Mouse (Mus musculus): Measurements from ENCODE around the gene Defb21.

Gene Defb21

GRCm38 (mm10) chr2:152572114-152572794, at the start of gene Defb21:
Gene Defb21 (plus strand): TSS chr2:152572744.
- DNase-seq (ENCODE audit: low spot score): no peak

DNA sequence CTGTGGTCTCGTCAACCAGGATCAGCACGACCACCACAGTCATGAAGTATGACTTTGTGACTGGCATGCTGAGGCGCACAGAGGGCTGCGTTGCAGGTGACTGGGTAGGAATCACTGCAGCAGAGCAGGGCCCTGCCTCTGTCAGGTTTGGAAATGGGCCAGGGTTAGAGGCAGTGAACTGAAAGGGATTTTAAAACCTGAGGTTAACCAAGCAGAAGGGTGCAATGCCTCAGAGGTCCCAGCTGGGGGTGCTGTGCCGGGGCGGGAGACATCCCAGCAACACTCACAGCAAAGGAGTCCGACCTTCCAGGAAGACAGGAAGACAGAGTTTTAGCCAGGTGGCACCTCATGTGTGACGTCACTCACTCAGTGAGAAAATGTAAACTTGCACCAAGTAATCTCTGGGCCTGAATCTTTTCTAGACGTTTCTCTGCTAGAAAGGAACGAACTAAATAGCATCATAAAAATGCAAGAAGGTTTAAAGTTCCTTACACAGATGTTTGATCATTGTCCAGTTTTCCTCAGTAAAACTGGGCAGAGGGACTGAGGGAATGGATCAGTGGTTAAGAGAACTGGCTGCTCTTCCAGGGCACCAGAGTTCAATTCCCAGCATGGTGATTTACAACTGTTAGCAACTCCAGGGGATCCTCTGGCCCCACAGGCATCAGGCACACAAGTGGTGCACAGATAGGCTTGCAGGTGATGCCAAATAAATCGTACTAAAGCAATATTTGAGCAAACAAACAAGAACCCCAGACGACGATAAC, 32.4 kb upstream of the Defb21 start, which contains the start of gene Defb29:
TSS of gene Defb29 (minus strand) at position 155 of the 767 bp plus-strand sequence.
- DNase-seq (ENCODE audit: low spot score): no peak

GRCm38 (mm10) chr2:152541979-152542378, 30.6 kb upstream of the Defb21 start:
- DNase-seq (ENCODE audit: low spot score): no peak

GRCm38 (mm10) chr2:152542897-152543296, 29.6 kb upstream of the Defb21 start:
- no peak for DNase-seq (ENCODE audit: low spot score)

- DNase-seq (ENCODE audit: low spot score): no peak
Measured at GRCm38 (mm10) chr2:152543478-152543877, 29.1 kb upstream of the Defb21 start.

DNA sequence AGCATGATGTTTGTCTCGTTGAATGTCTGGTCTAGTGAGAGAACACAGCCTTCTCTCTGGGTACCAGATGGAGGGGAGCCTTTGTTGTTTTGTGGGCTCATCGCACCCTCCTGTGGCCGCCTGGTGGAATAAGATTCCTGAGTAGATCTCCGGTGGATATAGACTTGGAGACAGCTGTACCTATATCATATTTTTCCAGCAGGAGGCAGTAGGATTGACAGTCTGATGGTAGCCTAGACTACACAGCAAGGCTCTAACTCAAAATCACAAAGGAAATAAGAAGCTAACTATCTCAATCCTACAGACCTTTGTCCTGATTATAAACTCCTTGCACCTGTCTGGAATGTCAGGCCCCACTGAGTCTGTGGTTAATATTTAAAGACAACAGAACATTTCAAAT, 27.9 kb upstream of the Defb21 start:
- DNase-seq (ENCODE audit: low spot score): peak; percentile 7

GRCm38 (mm10) chr2:152548124-152548523, 24.4 kb upstream of the Defb21 start:
- no peak for DNase-seq (ENCODE audit: low spot score)

GRCm38 (mm10) chr2:152553774-152554423, 18.6 kb upstream of the Defb21 start:
- peak; percentile 39 for DNase-seq (ENCODE audit: low spot score)

DNA sequence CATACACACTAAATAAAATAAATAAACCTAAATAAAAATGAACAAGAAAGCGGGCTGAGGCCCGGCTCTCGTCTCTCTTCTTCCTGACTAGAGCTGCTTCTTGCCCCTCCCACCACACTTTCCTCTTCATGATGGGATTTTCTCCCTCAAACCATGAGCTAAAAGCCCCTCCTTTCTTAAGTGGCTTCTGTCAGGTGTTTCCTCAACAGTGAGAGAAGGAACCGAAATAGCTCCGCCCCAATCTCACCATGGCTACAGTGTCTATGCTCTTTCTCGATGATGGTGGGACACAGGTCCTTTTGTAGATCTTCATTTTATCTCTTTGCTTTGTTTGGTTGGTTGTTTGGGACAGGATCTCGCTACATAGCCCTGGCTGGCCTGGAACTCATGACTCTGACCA, 15.9 kb upstream of the Defb21 start:
- DNase-seq (ENCODE audit: low spot score): no peak

DNA sequence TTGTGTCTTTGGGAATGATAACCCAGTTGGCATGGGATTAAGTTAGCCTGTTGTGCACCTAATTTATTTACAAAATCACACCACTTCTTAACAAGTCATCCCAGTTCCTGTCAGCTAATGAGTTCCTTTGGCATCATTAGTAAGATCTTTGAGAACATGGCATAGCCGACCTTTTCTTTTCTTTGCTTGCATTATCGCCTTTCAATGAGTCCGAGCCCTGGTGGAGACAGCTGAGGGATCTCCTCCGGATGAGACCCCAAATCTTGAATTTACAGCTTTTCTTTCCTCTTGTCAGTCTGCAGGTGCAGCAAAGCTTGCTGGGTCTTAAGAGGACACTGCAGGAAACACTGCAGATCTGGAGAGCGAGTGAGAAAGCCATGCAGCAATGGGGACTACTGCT, 3.5 kb upstream of the Defb21 start, which contains the start of gene Gm17416:
TSS of gene Gm17416 (plus strand) at position 301 of the 400 bp plus-strand sequence.
- no peak for DNase-seq (ENCODE audit: low spot score)

- no peak for DNase-seq (ENCODE audit: low spot score)
Measured at GRCm38 (mm10) chr2:152569881-152570280, 2.7 kb upstream of the Defb21 start.

DNA sequence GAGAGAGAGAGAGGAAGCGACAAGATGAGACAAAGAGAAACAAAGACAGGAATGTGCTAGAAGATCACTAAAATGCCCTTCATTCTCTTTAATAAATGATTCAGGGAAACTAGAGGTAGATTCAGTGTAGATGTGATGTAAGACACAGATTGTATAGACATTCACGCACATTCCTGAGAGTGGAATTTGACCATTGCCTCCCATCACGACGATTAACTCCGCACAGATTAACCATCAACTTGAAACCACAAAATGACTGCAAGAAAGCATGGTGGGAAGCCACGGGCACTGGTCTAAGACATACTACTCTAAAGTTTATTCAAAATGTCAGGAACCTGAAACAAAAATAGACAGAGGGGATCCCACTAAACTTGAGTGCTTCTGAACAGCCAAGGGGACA, 2.2 kb upstream of the Defb21 start:
- no peak for DNase-seq (ENCODE audit: low spot score)

DNA sequence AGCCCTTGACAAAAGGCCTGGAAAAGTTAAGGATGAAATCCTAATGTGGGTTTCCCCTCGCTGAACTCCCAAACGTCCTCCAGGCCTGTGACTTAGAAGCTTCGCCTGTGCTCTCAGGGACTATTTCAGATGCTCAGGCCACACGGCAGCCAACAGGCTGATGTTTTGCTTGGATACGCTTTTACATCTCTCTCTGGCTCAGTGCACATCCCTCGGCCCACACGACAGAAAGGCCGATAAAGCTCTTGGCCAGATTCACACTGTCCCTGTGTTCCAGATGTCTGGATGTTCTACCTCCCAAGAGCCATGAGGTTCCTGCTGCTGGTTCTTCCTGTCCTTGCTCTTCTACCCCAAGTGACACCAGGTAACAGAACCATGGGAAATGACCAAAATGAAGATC, 940 bp downstream of the Defb21 start:
- DNase-seq (ENCODE audit: low spot score): no peak

DNA sequence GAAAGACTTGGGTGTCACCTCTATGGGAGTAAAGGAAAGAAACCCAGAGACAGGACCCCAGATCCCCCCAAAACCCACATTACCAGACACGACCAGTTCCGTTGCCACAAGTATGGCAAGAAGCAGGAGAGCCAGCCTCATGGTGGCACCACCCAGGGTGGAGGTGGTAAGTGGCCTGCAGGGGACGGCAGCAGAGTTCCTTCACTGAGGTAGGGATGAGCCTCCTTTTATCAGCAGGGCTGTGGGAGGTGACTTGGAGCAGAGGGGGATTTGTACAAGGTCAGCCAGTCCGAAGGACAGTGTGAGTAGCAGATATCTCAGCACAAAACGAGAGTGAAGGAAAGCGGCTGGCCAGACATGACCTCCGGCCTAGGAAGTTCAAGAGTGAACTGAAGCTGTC, 7.6 kb downstream of the Defb21 start, which contains the start of gene Defb19:
TSS of gene Defb19 (minus strand) at position 206 of the 400 bp plus-strand sequence.
- DNase-seq (ENCODE audit: low spot score): no peak

- DNase-seq (ENCODE audit: low spot score): no peak
Measured at GRCm38 (mm10) chr2:152580612-152581011, 8.1 kb downstream of the Defb21 start.

DNA sequence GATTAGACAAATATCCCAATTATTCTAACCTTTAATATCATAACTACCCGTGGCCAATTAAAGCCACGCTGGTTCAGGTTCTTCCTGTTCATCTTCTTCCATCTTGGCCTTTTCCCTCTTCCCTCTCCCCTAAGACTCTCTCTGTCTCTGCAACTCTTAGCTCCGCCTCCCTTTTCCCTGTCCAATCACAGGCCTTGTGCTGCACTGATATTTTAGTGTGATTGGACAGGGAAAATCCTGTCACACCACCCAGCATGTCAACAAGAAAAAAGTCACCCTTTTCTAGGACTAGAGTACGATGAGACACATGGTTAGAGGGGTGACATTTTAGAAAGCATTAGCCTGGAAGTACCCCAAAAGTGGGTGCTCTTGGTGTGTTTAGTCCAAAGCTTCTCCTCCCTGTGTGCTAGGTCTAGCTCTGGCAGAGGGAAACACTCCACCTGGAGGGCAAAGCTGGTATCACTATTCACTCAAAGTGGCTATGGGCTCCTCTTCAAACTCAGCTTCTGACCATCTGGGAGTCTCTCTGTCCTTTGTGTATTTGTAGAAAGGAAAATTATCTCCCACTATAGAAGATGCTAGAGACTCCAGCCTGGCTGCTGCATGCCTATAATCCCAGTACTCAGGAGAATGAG, 14.5 kb downstream of the Defb21 start:
- DNase-seq (ENCODE audit: low spot score): no peak

DNA sequence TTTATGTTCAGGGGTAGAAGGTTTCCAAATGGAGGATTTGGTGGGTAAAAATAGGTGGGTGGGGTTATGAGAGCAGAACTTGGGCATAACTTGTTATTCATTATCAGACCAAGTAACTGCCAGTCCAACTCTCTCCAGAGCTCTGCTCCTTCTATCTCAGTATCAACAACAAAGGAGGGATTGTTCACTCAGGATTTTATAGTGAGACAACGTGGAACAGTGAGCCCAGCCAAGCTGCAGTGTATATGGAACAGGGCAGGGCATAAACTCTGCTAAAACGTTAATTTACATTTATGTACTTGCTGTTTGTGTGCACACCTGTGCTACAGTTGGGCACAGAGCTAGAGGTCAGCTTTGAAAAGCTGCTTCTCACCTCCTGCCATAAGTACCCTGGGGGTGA, 15.9 kb downstream of the Defb21 start:
- no peak for DNase-seq (ENCODE audit: low spot score)

DNA sequence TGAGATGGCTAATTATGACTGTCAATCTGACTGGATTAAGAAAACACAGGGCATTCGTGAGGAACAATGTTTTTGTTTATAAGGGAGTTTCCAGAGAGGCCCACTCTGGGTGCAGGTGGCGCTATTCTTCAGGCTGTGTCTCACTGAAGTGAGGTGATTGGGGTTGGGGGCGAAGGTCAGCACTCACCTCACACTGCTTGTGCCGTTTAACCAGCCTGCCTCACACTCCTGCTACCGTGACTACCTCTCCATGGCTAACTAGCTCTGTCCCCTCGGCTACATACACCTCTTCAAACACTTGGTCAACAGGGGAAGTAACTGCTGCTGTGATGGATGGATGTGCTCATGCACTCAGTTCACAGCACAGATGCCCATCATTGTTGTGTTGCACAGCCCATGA, 16.5 kb downstream of the Defb21 start:
- DNase-seq (ENCODE audit: low spot score): no peak

- DNase-seq (ENCODE audit: low spot score): no peak
Measured at GRCm38 (mm10) chr2:152599299-152599698, 26.8 kb downstream of the Defb21 start, which contains the start of gene Defb45. Gene Defb45 (minus strand): TSS chr2:152599399.

GRCm38 (mm10) chr2:152600076-152600475, 27.5 kb downstream of the Defb21 start:
- DNase-seq (ENCODE audit: low spot score): no peak

GRCm38 (mm10) chr2:152601275-152601960, 28.9 kb downstream of the Defb21 start:
- no peak for DNase-seq (ENCODE audit: low spot score)

- peak; percentile 46 for DNase-seq (ENCODE audit: low spot score)
Measured at GRCm38 (mm10) chr2:152604057-152604456, 31.5 kb downstream of the Defb21 start, which contains the start of gene Defb36. Gene Defb36 (plus strand): TSS chr2:152604327.

Data from urinary bladder, postnatal 25 days (tissue).